Mouse (Mus musculus) MEL-GATA-1-ER (cell line): ENCODE measurements around the gene Ccdc125.

Source experiments
- DNase-seq: peaks from one replicate; pipeline ENCODE4 v3.0.0-alpha.2; 2012; ENCODE audit warnings: low read depth; ENCODE audit errors: extremely low read depth

Ccdc125 gene

GRCm38 (mm10) chr13:100669291-100670022, at the start of gene Ccdc125:
Gene Ccdc125 (plus strand): TSS chr13:100669717.
- DNase-seq = no peak

DNA sequence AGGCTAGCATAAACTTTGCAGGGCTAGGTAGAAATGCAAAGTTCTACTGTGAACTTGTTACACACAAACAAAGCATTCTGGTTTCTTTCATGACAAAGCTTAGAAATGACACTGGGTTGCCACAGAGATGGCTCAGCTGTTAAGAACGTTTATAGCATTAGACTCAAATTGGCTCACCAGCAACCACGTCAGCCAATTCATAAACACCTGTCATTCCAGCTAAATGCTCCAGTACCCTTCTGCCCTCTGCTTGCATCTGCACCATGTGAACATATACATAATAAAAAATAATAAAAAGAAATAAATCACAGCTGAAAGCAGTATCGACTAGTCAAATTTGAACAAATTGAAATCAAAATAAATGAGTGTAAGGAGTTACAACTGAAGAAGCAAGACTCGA, 47.3 kb upstream of the Ccdc125 start:
- no peak for DNase-seq

GRCm38 (mm10) chr13:100634106-100634691, 35.3 kb upstream of the Ccdc125 start:
- DNase-seq = peak; percentile 85

DNA sequence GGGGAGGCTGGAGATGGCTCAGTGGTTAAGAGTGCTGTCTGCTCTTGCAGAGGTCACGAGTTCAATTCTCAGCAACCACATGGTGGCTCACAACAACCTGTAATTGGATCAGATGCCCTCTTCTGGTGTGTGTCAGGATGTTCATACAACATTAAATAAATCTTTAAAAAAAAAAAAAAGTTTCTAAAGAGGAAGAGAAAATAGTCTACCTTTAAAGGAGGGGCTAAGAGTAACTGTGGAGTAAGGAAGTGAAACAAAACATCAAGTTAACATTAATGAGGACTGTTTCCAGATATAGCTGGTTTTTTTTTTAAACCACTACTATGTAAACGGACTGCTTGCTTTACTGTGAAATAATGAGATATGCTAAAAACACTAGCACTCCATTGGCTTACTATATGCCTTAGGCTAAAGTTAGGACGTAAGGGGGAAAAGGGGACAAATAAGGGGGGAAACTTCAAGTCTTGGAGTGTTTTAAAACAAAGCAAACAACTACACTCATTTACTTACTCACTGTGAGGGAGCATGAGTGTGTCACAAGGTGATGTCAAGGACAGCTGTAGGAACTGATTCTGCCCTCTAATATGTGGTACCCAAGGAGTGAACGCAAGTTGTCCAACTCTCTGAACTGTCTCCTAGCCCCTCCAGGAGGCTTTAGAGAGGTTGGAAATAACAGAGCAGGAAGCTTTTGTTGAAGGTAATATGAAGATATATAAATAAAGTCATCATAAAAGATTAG, 26.9 kb upstream of the Ccdc125 start:
- no peak for DNase-seq

- no peak for DNase-seq
Measured at GRCm38 (mm10) chr13:100648223-100648622, 21.3 kb upstream of the Ccdc125 start.

DNA sequence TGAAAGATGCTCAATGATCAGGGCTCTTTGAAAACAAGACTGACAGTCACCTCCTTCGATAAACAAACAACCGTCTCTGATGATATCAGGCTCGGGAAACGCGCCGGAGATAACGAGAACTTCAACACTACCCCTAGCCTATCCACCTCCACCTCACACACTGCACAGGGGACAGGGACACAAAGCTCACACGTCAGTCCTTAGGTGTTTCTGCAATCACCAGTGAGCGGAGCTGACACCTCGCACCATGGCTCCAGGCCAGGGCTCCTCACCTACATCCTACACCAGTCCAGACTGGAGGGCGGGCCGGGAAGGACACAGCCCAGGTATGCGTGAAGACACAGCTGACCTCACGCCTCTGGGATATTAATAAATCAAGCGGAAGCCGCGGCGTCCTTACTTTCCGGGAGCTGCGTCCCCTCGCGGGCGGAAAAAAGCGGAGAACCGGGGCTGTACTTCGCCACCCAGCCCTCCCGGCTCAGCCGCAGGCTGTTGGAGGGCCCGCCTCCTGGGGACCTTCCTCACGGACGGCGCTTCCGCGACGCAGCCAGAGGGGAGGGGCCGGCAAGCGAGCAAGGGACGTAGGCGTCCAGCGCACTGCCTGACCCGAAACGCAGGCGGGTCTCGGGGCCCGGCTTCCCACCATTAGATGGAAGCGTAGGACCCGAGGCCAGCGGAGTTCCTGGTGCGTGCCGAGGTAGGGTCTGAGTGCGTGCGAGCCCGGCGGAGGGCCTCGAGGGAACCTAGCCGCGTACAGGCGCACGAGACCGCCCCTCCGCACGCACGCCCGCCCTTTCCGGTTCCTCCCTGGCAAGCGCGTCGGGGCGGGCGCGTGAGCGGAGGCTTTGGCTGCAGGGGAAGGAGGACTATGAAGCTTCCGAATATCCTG, 18.7 kb upstream of the Ccdc125 start, which contains the start of the genes Ak6 and Rad17:
Gene Ak6 (plus strand): TSS at position 430 of the 889 bp plus-strand sequence.
Gene Rad17 (minus strand): TSS at position 502 of the 889 bp plus-strand sequence.
- peak; percentile 70 for DNase-seq

DNA sequence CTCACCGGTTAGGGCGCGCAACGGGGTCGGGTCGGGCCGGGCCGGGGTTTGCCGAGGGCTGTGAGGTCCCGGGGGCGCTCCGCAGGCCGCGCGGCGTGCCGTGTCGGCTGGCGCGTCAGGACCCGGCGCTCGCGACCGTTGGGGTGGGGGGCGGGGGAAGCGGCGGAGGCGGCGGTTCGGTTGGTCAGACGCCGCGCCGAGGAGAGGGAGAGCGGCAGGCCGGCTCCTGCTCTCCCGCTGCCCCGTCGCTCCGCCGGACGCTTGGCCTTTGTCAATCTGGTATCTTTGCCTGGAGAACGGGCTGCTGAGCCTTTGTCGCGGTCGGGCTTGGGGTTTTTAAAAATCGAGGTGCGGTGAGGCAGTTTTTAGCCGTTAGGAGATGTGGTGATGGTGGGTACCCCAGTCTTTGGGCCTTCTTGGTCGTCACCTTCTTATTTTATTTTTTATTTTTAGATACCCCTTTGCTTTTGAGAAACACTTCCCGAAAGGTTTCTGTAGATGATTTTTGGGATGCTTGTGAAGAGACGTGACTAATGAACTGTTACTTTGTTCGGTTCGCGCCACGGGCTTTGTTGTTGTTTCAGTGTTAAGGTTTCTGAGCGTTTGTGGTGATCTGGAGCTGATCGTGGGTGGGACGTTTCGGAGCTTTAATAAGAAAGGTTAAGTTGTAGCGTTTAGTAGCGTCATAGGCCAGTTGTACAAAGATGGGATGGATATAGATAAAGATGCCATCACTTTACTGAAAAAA, 17.9 kb upstream of the Ccdc125 start, which contains the start of gene Taf9:
Gene Taf9 (plus strand): TSS at position 141 of the 748 bp plus-strand sequence.
- DNase-seq = no peak

DNA sequence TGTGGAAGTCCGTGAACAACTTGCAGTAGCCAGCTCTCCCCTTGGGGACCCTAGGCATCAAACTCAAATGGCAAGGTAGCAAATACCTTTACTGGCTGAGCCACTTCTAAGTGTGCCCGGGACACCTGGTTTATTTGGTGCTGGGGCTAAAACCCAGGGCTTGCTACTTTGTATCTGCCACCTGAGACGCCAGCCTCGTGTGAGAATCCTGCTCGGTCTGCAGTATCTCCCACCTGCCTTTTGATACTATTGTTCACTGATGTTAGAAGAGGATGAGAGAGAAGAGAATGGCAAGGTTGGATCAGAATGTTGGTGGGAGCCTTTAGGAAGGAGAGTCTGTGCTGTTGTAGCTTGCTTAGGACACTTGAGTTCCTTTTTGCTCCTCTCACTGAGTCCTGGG, 11.4 kb upstream of the Ccdc125 start:
- DNase-seq = no peak

DNA sequence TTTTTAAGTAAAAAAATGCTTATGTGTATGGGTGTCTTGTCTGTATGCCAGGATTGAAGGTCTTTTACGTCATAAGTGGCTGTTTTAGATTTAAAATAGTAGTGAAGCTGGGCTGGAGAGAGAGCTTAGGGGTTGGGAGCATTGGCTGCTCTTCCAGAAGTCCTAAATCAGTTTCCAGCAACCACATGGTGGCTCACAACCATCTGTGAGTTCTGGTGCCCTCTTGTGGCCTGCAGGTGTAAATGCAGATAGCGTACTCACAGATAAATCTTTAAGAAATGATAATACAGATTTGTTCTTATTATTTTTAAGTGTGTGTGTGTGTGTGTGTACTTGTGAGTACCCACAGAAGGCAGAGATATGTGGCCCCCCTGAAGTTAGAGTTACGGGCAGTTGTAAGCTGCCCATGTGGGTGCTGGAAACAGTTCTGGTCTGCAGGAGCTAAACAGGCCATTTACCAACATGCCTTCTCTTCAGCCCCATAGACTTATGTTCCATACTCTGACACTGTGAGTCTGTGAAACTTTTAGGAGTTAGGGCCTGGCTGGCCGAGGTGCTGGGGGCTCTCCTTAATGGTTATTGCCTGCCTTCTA, 9.6 kb upstream of the Ccdc125 start:
- peak; percentile 43 for DNase-seq

DNA sequence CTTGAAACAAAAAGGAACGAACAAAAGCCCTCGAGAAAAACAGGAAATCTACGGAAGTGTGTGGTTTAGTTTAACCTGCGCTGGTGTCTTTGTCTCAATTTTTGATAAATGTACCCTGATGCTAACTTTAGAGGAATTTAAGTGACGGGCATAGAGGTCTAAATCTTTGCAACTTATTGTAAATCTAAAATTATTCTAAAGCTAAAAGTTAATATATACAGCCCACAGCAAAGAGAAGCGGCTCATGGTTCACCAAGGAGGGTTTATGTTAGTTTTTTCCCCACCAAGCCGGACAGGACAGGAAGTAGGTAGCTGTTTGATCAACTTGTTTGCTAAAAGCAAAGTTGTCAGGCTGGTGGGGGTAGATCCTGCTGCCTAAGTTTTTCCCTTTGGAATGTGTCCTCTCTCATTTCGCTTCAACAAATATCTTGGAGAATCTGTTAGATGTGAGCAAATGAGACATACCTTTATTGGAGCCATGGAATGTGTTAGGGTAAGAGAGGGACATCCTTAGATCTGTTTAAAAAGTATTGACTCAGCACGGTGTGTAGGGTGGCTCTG, 744 bp downstream of the Ccdc125 start:
- DNase-seq = no peak

- DNase-seq = no peak
Measured at GRCm38 (mm10) chr13:100675936-100676635, 6.6 kb downstream of the Ccdc125 start.

DNA sequence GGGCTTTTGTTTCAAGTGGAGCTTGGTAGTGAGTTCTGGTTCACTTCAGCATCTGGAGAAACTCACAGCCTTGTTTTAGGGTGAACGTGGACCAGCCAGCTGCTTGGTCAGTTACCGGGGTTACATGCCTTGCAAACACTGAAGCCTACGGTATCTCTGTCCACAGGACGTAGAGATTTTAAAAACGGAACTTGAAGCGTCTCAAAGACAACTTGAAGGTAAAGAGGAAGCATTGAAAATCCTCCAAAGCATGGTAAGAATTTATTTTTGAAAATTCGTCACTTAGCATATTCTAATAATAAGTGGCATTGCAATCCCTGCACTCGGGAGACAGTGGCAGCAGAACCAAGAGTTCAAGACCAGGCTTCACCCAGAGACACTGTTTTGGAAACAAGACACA, 12.1 kb downstream of the Ccdc125 start:
- no peak for DNase-seq

GRCm38 (mm10) chr13:100682837-100683236, 13.3 kb downstream of the Ccdc125 start:
- DNase-seq = peak; percentile 25

GRCm38 (mm10) chr13:100684355-100684754, 14.8 kb downstream of the Ccdc125 start:
- DNase-seq = peak; percentile 59

DNA sequence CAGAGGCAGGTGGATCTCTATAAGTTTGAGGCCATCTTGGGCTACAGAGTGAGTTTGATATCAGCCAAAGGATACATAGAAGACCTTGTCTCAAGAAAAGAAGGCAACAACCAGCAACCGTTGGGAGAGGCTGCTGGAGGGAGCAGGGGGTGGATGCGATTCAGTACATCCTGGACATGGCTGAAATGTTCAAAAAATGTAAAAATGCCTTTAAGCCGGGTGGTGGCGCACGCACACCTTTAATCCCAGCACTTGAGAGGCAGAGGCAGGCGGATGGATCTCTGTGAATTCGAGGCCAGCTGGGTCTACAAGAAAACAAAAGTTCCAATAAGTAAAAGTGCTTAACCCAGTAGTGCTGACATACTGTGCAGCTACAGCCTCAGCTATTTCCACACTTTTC, 18.0 kb downstream of the Ccdc125 start:
- DNase-seq = no peak

- DNase-seq = no peak
Measured at GRCm38 (mm10) chr13:100697541-100697940, 28.0 kb downstream of the Ccdc125 start.

- DNase-seq = no peak
Measured at GRCm38 (mm10) chr13:100698866-100699265, 29.3 kb downstream of the Ccdc125 start.

DNA sequence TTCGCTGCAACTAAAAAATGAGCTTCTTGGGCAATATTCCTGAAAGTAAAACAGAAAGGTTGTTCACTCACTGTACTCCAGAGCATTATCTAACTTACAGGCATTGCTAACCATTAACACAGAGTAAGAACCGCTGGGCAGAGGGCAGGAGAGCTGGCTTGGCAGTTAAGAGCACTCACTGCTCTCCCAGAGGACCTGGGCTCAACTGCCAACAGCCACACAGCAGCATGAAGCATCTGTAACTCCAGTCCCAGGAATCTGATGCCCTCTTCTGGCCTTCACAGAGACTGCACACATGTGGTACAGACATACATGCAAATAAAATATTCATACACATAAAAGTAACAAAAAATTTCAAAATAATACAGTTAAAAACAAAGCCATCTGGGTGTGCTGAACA, 34.0 kb downstream of the Ccdc125 start:
- DNase-seq = no peak

DNA sequence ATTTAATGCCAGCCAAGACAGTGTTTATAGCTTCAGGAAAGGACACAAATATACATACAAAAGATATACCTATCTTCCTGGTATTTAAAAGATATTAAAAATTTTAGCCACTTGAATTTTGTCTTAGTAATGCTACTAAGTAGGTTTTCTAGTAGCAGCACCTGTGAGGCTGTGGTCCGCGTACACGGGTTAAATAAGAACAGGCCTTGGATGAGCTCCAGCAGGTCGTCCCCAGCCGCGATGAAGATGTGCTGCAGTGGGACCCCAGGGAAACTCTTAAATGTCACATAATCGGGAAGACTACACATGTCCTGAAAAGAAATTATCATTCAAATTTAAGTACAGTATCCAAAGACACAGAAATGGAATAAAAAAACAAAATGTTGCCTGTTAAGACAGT, 36.7 kb downstream of the Ccdc125 start:
- DNase-seq = no peak
